Mouse (Mus musculus): ENCODE measurements at regions not wholly inside any gene's neighbourhood (a gene's known extent, or its start where the extent isn't known, plus 50 kb on each side); places are given as distances from the start of the nearest gene placed in this dataset.

DNA sequence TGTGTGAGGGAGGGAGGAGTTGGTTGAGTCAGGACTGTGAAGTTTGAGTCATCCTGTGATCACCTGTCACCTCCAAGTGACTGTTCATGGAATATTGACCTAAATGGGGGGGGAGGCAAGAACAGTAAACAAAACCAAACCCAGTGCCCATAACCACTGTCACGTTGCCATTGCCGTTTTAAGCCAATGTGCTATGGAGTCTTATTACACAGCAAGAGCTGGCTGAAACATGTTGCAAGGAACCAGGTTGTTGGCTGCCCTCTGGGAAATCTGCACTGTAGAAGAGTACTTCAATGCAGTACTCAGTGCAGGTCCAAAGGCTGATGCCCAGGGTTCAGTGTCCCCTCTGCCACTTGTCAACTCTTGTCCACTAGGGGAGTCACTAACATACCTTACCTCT is 97.0 kb downstream of the Matn1 start:
- TF ChIP-seq GATA1 (IDR thresholded peaks at IDR 0.05; ENCODE audit: borderline replicate concordance, low read length), result no peak
- no peak for TF ChIP-seq FLI1 (IDR thresholded peaks at IDR 0.05; ENCODE audit: low read length)

Measured in megakaryocyte, embryonic 14.5 days (primary cell).